Mouse (Mus musculus): ENCODE measurements around the gene Urb1.

DNA sequence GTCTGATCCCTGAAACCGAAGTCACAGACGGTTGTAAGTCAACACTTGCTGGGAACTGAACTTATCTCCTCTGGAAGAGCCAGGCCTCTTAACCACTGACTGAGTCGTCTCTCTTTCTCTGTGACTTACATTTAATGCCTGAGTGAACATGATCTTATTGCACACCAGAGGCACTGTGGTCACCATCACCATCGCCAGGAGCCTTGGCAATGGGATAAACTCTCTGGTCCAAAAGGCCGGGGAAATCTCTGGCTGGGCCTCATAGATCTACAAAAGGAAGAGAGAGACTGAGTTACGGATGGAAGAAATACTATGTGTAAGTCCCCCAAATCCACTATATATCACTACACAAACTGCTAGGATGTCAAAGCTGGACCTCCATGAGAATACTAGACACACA is 19.3 kb downstream of the Urb1 start:
- TF ChIP-seq CTCF (conservative IDR thresholded peaks at IDR 0.05; ENCODE audit: insufficient read depth, insufficient read length, low read depth, low read length) (no peak), POLR2A (IDR thresholded peaks at IDR 0.05; ENCODE audit: low read depth, low read length) (no peak)

Data from kidney, adult 2 months (tissue).